Mouse (Mus musculus): Measurements from ENCODE around the gene Fndc3b.

GRCm38 (mm10) chr3:27470781-27471180, 240.3 kb downstream of the Fndc3b start:
- no peak for TF ChIP-seq CTCF (IDR thresholded peaks at IDR 0.05; ENCODE audit: low read depth)
- no peak for TF ChIP-seq EP300 (optimal IDR thresholded peaks at IDR 0.05)
